Mouse (Mus musculus): ENCODE data around the gene Mcoln3.
A peak's percentile ranks its signal among the peaks of the same experiment; 100 is the strongest.

Gene Mcoln3

GRCm38 (mm10) chr3:146174215-146174614 lies 57.0 kb downstream of the Mcoln3 start:
- DNase-seq (ENCODE audit: low read depth, low spot score) = no peak

- DNase-seq (ENCODE audit: low read depth, low spot score) = no peak
Measured at GRCm38 (mm10) chr3:146177295-146177694, 60.0 kb downstream of the Mcoln3 start.

GRCm38 (mm10) chr3:146177748-146178582 lies 60.7 kb downstream of the Mcoln3 start:
- peak; percentile 83 for DNase-seq (ENCODE audit: low read depth, low spot score)

GRCm38 (mm10) chr3:146180341-146180740 lies 63.1 kb downstream of the Mcoln3 start:
- DNase-seq (ENCODE audit: low read depth, low spot score) = no peak

GRCm38 (mm10) chr3:146180986-146181385 lies 63.7 kb downstream of the Mcoln3 start:
- DNase-seq (ENCODE audit: low read depth, low spot score) = peak; percentile 59

- DNase-seq (ENCODE audit: low read depth, low spot score) = peak; percentile 90
Measured at GRCm38 (mm10) chr3:146184992-146185657, 67.9 kb downstream of the Mcoln3 start.

GRCm38 (mm10) chr3:146186033-146186432 lies 68.8 kb downstream of the Mcoln3 start:
- DNase-seq (ENCODE audit: low read depth, low spot score) = no peak

GRCm38 (mm10) chr3:146189933-146190332 lies 72.7 kb downstream of the Mcoln3 start:
- no peak for DNase-seq (ENCODE audit: low read depth, low spot score)

Data from mesoderm, embryonic 11.5 days (tissue).